Mouse (Mus musculus) heart, adult 2 months (tissue): Measurements from ENCODE around the gene Eef2. TPM values are rescaled to one million over a fixed set of nuclear protein-coding genes. Genes with fewer than 3 reads are reported as not detected.

Source experiments
- DNase-seq, 2 experiments: peaks; one replicate each; pipeline ENCODE4 v3.0.0; 2021
- H3K27ac ChIP-seq: fragments of 200-600 bp; 2 replicates; pipeline ENCODE4 v1.8.1; 2022
- H3K27me3 ChIP-seq: fragments of 200-500 bp; 2 replicates; pipeline ENCODE4 v1.6.1; 2012; ENCODE audit warnings: mild to moderate bottlenecking, low read length, inconsistent platforms, mixed read lengths; ENCODE audit not compliant: control insufficient read depth, insufficient read depth
- H3K36me3 ChIP-seq: fragments of 200-500 bp; 2 replicates; pipeline ENCODE4 v1.6.1; 2012; ENCODE audit warnings: low read length, inconsistent platforms; ENCODE audit not compliant: control insufficient read depth, insufficient read depth
- H3K4me1 ChIP-seq: fragments of 200-500 bp; 2 replicates; pipeline ENCODE4 v1.6.1; 2011; ENCODE audit warnings: low read length; ENCODE audit not compliant: control insufficient read depth, insufficient read depth
- H3K4me3 ChIP-seq: fragments of 200-600 bp; 2 replicates; pipeline ENCODE4 v1.8.1; 2022
- H3K79me2 ChIP-seq: fragments of 200-500 bp; replicated peaks from 2 replicates; pipeline ENCODE4 v1.6.1; 2012; ENCODE audit warnings: mild to moderate bottlenecking, inconsistent platforms, low read length, moderate library complexity, mixed read lengths; ENCODE audit not compliant: control insufficient read depth, insufficient read depth
- H3K9ac ChIP-seq: fragments of 200-500 bp; 2 replicates; pipeline ENCODE4 v1.6.1; 2012; ENCODE audit warnings: low read depth, mild to moderate bottlenecking, control low read depth, inconsistent platforms, low read length, mixed read lengths
- CTCF ChIP-seq: fragments of 200-600 bp; IDR thresholded peaks from 2 replicates; pipeline ENCODE4 v1.8.1; 2022; ENCODE audit warnings: antibody characterized with exemption, mild to moderate bottlenecking, moderate library complexity
- EP300 ChIP-seq: fragments of 200-500 bp; IDR thresholded peaks from 2 replicates; pipeline ENCODE4 v1.6.1; 2011; ENCODE audit warnings: low read depth, low read length, control low read depth; ENCODE audit not compliant: insufficient read depth
- POLR2A ChIP-seq: fragments of 200-500 bp; IDR thresholded peaks from 2 replicates; pipeline ENCODE4 v1.6.1; 2011; ENCODE audit warnings: mild to moderate bottlenecking, low read depth, low read length, control low read depth; ENCODE audit not compliant: insufficient read depth
- WGBS: fragments of 180-500 bp; shearing (Covaris S2); methylation state at CpG from one replicate; pipeline ENCODE4 v1.1.7; 2018; 5-methylcytosine and 5-hydroxymethylcytosine counted together
- intact Hi-C: fragments of 180-260 bp; cut with DNase I; formaldehyde crosslinking; loops from one replicate; pipeline ENCODE4 v1.15.1; 2025
- polyA plus RNA-seq: library from polyadenylated mRNA; depleted of rRNA; stranded (reverse); fragments of >200 nt; gene quantifications from 2 replicates; pipeline ENCODE4 v1.2.3, GENCODE M21; 2012
- total RNA-seq, 2 experiments: library from RNA; stranded (reverse); gene quantifications; 2 replicates each; pipeline ENCODE4 v1.2.3; 2021

Gene Eef2
- total and polyA plus RNA-seq, 3 experiments = 887 to 1,244 (median 1,027) TPM

DNA sequence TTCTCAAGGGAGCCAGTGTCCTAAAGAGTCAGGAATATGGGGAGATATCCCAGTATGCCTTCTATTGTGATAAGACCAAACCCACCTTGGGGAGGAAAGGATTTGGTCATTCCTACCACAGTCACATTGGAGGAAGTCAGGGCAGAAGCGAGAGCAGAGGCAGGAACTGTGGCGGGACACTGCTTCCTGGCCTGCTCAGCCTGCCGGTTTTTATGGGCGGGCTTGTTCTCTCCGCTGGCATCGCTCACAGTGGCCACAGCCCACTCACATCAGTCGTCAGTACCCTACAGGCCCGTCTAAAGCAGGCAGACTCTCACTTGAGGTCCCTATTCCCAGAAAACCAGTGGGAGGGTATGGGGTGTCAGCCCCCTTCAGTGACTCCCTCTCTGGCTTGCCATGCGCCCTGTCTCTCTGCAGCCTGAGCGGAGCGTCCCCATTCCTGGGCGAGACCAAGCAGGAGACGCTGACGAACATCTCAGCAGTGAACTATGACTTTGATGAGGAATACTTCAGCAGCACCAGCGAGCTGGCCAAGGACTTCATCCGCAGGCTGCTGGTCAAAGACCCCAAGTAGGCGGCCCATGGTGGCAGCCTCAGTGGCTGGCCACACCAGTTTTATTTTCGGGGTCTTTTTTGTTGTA is 15.0 kb downstream of the Eef2 start:
- Histone ChIP-seq H3K27ac (peak overlapping the region; percentile 97), H3K79me2 (0 out of 2 replicates have a peak, but pooled peaks cover 2% of the 10 kb centered on the region), H3K9ac (no peak overlapping the region; the same call in 1 of the 2 replicates), H3K36me3 (no peaks in the 10 kb centered on the region), H3K4me1 (peaks cover 5% of the 10 kb centered on the region), H3K4me3 (peak overlapping the region; percentile 74; the same call in 1 of the 2 replicates), H3K27me3 (no peaks in the 10 kb centered on the region; the same call in 1 of the 2 replicates)
- peak; percentile 40 to 49 for DNase-seq
- TF ChIP-seq CTCF (no peak), POLR2A (no peak)
- 59% methylated on average over 18 of the region's 18 CpGs for WGBS
- intact Hi-C loops = no loop called here

DNA sequence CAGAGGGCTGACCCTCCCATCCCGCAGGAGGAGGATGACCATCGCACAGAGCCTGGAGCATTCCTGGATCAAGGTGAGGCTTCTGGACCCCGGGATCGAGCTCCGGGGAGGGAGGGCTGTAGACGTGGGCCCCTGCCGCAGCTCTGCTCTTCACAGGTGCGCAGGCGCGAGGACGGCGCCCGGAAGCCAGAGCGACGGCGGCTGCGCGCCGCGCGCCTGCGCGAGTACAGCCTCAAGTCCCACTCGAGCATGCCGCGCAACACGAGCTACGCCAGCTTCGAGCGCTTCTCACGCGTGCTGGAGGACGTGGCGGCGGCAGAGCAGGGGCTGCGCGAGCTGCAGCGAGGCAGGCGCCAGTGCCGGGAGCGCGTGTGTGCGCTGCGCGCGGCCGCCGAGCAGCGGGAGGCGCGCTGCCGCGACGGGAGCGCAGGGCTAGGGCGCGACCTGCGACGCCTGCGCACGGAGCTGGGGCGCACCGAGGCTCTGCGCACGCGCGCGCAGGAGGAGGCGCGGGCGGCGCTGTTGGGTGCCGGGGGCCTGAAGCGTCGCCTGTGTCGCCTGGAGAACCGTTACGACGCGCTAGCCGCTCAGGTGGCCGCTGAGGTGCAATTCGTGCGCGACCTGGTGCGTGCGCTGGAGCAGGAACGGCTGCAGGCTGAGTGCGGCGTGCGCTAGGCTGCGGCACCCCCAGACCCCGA is 16.0 kb downstream of the Eef2 start:
- DNase-seq = peak; percentile 89 to 94
- WGBS = 1% methylated on average over 89 of the region's 93 CpGs
- peaks cover 5% of the 10 kb centered on the region for H3K4me1 ChIP-seq

DNA sequence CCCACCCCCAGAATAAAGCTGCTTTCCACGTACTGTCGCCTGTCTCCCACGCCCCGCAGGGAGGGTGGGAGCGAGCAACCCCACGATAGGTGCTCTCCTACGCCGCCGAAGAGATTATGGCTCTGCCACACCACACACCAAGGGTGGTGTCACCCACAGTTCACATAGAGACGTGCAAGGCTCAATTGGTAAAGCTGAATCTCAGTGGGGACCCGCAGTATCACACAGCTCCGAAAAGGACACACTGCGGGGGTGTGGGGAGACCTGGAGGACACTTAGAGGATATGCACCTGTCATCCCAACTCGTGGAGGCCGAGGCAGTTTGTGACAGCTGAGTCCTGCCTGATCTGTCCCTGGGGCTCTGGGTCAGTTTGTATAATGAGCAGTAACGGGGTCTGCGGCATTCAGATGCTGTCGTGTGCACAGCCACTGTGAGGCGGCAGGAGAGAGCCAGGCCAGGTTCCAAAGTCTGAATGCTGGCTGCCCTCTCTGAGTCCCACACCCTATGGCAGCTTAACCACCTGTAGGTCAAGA is 16.6 kb downstream of the Eef2 start:
- Histone ChIP-seq H3K27ac (peak overlapping the region; percentile 97), H3K79me2 (no peaks in the 10 kb centered on the region), H3K27me3 (no peaks in the 10 kb centered on the region; the same call in 1 of the 2 replicates), H3K36me3 (no peaks in the 10 kb centered on the region), H3K4me3 (peak overlapping the region; percentile 74), H3K4me1 (peaks cover 5% of the 10 kb centered on the region), H3K9ac (peak overlapping the region; percentile 92)
- intact Hi-C loops = no loop called here
- peak; percentile 61 to 62 for DNase-seq
- WGBS = 2% methylated on average over 19 of the region's 19 CpGs
- TF ChIP-seq EP300 (0 out of 2 replicates have a peak, but pooled peaks have one; percentile 38), CTCF (no peak), POLR2A (0 out of 2 replicates have a peak, but pooled peaks have one; percentile 15)

More for the DNA sequence above, 16.0 kb downstream of the Eef2 start:
- TF ChIP-seq POLR2A = peak; percentile 77
- no peak for TF ChIP-seq EP300
- peak; percentile 24; the same call in 1 of the 2 replicates for TF ChIP-seq CTCF
- Histone ChIP-seq H3K4me3 (peak overlapping the region; percentile 74), H3K9ac (peak overlapping the region; percentile 92), H3K27me3 (no peaks in the 10 kb centered on the region; the same call in 1 of the 2 replicates), H3K36me3 (no peaks in the 10 kb centered on the region), H3K27ac (peak overlapping the region; percentile 97), H3K79me2 (no peaks in the 10 kb centered on the region)
- intact Hi-C loops = no loop called here

DNA sequence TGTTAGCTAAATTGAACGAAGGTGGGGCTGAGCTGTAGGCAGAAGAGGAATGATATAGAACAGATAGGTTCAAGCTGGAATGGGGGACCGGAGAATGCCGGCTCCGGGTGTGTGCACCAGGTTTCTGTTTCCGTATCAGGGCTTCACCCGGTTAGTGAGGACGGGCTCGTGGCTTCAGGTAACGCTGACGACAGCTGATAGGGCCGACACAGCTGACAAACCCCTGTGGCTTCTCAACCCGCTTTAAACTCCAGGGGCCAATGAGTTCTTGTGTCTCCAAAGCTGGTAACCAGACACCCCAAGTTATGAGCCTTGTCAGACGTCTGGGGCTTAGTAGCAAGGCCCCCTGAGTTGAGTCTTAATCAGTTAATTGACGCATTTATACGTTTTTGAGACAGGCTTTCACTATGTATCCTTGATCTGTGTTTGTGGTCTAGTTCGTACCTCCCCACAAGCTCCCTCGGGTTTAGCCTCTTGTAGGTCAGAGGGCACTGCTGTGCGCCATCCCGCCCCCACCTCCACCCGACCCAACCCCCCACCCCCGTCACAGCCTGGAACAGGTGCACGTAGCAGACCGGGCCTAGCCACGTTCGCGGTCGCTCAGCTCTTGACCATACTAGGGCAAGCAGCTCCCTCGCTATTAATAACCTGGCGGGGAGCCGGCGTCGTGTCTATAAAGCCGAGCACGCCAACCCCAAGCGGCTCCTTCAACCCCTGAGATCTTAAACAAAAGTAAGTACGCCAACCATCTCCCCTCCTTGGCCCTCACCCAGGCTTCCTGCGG is 17.8 kb downstream of the Eef2 start:
- H3K9ac ChIP-seq = peak overlapping the region; percentile 82
- intact Hi-C loops = no loop called here
- DNase-seq = peak; percentile 72 to 74

DNA sequence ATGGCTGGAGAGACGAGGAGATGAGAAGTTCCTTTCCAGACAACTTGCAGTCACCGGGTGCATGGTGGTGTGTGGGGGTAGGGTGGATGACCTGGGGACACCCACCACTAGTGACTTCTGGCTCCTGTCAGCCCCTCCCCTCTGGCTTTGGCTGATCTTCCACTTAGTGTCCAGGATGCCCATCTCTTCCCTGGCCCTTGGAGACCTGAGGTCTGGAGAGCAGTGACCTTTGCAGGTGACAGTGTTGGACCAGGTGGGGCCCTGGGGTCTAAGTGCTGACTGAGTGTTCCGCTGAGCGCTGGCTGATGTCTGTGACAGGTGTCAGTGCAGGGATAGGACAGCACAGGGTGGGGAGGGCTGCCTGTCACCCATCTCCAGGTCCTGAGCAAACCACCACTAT is 18.9 kb downstream of the Eef2 start:
- Histone ChIP-seq H3K27me3 (no peaks in the 10 kb centered on the region; the same call in 1 of the 2 replicates), H3K4me3 (peak overlapping the region; percentile 55), H3K9ac (peak overlapping the region; percentile 82), H3K27ac (peak overlapping the region; percentile 96), H3K36me3 (no peaks in the 10 kb centered on the region), H3K4me1 (peaks cover 5% of the 10 kb centered on the region), H3K79me2 (no peaks in the 10 kb centered on the region)
- WGBS = 36% methylated on average over 4 of the region's 4 CpGs
- DNase-seq = peak; percentile 39 to 41
- intact Hi-C loops = no loop called here
- TF ChIP-seq POLR2A = peak; percentile 53; the same call in 1 of the 2 replicates
- no peak for TF ChIP-seq EP300

More for the DNA sequence above, 17.8 kb downstream of the Eef2 start:
- H3K27ac ChIP-seq = peak overlapping the region; percentile 97
- no peaks in the 10 kb centered on the region for H3K36me3 ChIP-seq
- H3K4me1 ChIP-seq = peaks cover 5% of the 10 kb centered on the region
- WGBS = 10% methylated on average over 37 of the region's 37 CpGs
- H3K79me2 ChIP-seq = no peaks in the 10 kb centered on the region
- peak overlapping the region; percentile 55 for H3K4me3 ChIP-seq
- peak; percentile 98 for TF ChIP-seq POLR2A
- no peak for TF ChIP-seq CTCF
- peak; percentile 88 for TF ChIP-seq EP300
- no peaks in the 10 kb centered on the region; the same call in 1 of the 2 replicates for H3K27me3 ChIP-seq
